Mouse (Mus musculus): ENCODE data around the gene Tac2.

Gene Tac2

DNA sequence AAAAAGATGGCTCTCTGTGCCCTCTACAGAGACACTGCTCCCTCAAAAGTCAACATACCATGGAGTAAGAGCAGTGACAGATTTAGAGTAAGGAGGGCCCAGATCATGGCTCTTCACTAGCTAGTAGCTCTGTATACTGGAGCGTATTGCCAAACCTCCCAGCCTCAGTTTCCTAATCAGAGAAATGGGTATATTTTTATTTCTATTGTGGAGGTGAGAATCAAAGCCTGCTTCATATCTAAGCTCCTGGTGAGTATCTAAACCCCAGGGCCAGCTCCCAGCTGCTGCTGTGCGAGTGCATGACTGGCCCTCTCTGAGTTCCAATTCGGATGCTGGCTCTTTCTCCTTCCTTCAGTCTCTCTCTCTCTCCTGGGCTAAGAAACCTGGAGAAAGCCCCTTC is at the start of gene Tac2:
Gene Tac2 (plus strand): TSS at position 301 of the 400 bp plus-strand sequence.
- DNase-seq (ENCODE audit: low read depth) = no peak

DNA sequence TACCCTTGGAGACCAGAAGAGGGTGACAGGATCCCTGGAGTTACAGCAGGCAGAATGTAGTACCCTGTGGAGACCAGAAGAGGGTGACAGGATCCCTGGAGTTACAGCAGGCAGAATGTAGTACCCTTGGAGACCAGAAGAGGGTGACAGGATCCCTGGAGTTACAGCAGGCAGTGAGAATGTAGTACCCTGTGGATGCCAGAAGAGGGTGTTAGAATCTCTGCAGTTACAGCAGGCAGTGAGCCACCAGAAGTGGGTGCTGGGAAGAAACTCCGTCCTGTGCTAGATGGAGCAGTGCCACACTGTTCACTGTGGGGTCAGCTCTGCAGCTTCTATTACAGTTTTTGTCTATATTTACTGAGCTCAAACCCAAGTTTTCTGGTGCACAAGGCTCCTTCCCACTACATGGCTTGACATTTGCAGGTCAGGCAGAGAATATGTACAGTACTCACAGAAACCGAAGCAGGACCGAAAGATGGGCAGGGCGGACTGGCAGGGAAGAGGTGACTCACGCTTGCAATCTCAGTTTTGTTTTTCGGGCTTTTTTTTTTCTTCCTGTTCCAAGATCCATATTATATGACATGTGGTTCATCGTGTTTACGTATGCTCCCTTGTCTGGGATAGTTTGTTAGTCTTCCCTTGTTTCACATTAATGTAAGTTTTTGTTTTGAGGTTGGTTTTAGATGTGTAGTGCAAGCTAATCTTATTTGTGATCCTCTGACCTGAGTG is 49.3 kb upstream of the Tac2 start:
- peak; percentile 94 for DNase-seq (ENCODE audit: low read depth)

DNA sequence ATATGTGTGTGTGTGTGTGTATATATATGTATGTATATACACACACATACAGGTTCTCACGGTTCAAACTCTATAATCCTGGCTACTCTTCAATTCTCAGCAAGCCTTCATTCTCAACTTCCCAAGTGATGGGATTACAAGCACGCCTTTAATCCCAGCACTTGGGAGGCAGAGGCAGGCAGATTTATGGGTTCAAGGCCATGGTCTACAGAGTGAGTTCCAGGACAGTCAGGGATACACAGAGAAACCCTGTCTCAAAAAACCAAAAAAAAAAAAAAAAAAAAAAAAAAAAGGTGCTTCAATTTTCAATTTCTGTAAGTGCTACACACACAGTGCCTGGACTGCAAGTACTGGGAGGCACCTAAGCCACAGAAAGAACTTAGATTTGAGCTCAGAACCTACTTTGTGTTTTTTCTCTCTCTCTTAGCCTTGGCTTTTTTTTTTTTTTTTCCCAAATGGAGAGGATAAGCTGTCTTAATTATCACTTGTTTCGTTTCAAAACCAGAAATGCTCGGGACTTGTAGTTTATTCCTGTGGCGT is 48.3 kb upstream of the Tac2 start:
- DNase-seq (ENCODE audit: low read depth) = no peak

DNA sequence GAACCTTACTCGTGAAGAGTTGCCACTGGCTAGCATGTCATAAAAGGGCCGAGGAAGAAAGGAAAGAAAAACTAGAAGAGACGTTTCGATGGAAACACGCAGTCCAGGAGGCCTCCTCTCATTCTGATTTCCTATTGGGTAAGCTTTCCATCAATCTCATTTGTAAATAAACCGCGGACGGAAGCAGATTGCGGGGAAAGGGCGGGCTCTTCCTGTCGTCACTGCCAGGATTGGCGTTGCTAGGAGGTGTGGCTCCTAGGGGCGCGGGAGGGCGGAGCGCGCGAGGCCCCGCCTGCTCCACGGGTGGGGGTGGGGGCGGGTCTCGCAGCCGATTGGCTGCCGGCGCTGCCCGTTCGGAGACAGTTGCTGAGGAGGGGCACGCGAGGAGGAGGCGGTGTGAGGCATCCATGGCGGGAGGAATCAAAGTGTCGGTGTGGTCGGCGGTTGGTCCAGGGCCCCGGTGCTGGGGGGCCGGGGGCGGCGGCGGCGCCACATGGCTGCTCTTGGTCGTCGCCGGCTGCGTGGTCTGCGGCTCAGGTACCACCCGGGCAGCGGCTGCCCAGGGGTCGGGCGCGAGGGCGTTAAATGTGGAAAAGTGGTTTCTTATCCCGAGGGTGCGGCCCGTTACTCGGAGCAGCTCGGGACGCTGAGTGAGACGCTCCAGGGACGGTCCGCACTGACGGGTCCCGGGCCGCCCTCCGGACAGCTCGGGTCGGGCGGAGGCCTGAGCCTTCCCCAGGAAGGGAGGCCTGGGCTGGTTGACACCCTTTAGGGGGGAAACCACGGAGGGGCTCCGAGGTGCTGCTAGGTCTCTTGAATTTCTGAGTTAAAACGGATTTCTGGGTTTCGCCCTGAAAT is 47.4 kb upstream of the Tac2 start:
- DNase-seq (ENCODE audit: low read depth) = peak; percentile 99

DNA sequence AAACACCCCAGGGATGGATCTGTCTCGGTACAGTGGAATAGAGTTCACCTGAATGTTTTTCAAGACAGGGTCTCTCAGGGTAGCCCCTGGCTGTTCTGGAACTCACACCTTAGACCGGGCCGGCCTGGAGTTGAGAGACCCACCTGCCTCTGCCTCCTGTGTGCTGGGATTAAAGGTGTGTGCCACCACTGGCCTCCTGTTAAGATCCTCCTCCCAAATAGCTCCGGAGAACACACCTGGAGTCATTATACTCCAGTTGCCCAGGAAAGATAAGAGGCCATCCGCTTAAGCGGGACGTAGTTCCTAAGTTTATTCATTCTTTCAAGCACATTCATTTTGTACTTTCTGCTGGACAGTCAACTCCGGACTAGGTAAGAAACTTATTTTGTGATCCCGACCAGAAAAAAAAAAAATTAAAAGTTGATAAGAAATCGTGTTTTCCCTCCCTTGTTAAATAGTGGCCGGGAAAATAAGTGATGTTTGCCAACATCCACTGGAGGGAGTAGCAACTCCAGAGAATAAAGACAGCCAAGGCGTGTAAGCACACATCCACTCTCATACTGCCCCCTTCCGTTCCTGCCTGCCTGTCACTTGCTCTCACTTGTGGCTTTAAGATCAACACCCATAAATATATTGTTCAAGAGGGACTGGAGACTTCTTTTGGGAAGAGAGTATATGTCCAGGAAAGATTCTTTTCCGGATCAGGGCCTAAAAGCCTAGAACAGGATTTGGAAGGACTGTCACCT is 46.5 kb upstream of the Tac2 start:
- DNase-seq (ENCODE audit: low read depth) = peak; percentile 92

DNA sequence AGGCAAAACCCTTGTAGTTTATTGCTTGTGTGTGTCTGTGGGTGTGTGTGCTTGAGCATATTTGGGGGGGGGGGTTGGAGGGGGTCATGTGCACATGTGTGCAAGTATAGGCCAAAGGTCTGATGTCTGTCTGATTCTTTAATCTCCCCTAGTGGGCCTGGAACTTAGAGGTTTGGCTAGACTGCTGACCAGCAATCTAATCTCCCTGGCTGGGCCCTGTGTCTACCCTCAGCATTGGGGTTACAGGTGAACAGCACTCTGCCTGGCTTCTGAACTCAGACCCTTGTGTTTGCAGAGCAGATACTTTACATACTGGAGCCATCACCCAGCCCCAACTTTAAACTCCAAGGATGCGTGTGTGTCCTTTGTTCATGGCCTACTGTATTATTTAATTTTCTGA is 45.1 kb upstream of the Tac2 start:
- no peak for DNase-seq (ENCODE audit: low read depth)

DNA sequence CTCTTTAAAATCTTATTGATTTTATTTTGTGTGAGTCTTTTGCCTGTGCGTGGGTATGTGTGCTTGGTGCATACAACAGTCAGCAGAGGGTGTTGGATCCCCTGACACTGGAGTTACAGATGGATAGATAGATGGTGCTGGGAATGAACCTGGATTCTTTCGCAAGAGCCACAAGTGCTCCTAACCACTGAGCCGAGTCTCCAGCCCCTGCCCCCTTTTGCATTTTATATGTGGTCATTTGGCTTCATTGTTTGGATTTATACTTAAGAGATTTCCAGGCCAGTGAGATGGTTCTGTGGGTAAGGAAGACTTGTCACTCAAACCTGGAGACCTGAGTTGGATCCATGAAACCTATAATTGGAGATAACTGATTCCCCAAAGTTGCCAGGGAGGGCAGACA is 44.4 kb upstream of the Tac2 start:
- DNase-seq (ENCODE audit: low read depth) = no peak

DNA sequence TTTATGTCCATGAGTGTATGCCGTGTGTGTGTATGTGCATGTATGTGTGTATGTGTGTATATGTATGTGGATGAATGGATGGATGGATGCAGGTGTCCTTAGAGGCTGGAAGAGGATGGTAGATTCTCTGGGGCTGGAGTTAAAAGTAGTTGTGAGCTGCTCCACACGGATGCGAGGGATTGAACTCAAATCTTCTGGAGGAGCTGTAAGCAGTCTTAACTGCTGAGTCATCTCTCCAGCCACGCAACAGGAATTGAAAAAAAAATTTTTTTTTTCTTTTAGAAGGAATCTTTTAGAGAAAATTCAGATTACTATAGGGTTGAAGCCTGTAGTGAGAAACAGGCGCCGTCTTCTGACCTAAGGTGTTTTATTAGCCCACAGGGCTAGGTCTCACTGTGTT is 41.4 kb upstream of the Tac2 start:
- DNase-seq (ENCODE audit: low read depth) = peak; percentile 23

DNA sequence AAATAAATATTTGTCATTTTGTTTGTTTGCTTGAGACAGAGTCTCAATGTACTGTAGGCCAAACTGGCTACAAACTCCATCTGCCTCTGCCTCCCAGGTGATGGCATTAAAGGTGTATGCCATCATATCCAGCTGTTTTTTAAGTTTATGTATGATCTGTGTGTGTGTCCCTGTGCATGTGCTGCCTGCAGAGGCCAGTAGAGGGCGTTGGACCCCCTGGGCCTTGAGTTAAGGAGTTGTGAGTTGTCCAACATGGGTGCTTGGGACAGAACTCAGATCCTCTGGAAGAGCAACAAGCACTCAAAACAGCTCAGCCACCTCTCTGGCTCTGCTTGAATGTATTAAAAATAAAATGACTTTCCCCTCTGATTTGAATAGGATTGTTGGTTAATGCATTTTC is 33.2 kb upstream of the Tac2 start:
- DNase-seq (ENCODE audit: low read depth) = no peak

DNA sequence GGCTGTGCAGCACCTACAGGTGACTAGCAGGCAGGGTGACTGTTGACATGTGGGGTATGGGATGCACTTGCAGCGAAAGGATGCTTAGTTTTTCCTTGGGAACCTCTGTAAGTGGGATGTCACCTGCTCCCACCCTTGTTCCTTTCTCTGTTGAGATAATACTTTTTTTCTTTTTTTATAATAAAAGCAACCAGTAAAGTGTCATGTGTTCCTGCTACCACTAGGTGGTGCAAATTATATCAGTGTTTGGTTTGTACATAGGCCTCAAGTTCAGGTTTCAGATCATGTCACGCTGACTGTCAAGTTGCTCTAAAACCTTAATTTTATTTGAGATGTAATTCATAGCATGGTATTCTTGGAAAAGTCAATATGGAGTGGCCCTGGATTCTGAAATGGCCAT is 29.6 kb upstream of the Tac2 start:
- peak; percentile 65 for DNase-seq (ENCODE audit: low read depth)

DNA sequence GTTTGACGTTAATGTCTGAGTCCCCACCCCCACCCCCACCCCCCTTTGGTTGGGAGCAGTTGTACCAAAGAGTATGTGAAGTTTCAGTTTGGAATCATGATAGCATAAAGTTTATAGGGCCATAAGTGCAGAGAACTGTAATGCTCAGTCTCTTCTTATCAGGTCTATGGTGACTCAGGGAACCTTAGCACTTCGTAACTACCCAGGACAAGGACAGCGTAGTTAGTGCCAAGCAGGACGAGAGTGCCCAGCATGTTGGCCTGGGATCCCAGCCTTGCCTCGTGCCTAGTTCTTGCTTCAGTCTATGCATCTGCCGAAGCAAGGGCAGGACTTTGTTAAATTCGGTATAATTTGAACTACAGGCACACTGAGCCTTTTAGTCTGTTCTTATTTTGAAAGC is 28.5 kb upstream of the Tac2 start:
- DNase-seq (ENCODE audit: low read depth) = no peak

DNA sequence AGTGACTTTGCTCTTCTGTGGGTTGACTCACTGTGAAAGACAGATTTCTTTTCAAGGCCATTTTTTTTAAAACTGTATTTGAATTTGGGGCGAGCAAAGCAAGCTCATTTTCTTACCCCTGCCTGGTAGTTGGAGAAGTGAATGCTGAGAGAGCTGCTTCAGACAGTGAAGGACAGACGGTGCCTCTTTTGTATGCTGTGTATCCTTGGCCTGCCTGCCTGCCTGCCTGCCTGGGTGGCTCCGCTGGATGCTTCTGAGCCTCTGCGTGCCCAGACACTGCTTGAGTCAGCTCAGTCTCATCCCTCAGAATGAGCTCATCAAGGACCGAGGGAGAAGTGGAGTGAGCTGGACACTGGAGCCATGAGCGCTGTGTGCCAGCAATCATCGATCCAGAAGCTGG is 25.3 kb upstream of the Tac2 start:
- no peak for DNase-seq (ENCODE audit: low read depth)

DNA sequence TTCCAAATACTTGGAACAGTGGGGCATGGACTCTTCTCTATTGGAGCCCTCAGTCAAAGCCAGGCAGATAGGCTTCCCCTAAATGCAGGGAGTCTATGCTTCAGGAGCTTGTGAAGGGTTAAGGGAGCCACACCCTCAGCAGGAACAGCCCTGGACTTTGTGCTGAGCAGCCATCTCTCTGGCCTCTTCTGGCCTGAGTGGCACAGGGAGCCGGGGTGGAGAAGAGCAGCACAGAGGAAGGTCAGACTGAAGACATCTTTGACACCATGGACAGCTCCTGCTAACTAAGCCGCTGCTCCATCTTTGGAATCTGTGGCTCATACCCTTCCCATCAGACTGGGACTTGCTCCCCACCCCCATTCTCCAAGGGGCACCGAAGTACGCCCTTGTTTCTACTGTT is 21.0 kb upstream of the Tac2 start:
- DNase-seq (ENCODE audit: low read depth) = peak; percentile 16

DNA sequence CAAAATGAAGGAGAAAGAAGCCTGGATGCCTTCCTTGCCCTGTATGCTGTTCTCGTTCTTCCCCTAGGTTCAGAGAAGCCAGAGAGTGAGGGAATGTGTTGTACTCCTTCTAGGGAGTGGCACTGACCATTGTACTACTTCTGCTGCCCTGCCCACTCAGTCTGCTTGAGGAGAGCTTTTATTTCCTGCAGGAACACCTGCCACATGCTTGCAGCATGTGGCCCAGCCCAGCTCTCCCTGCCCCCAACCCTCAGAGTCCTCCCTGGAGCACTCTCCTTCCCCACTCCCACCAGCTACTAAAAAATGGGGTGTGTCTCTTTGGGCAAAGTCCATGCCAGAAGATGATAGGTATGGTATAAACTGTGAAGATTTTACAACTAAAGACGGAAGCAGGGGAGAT is 20.0 kb upstream of the Tac2 start:
- DNase-seq (ENCODE audit: low read depth) = no peak

DNA sequence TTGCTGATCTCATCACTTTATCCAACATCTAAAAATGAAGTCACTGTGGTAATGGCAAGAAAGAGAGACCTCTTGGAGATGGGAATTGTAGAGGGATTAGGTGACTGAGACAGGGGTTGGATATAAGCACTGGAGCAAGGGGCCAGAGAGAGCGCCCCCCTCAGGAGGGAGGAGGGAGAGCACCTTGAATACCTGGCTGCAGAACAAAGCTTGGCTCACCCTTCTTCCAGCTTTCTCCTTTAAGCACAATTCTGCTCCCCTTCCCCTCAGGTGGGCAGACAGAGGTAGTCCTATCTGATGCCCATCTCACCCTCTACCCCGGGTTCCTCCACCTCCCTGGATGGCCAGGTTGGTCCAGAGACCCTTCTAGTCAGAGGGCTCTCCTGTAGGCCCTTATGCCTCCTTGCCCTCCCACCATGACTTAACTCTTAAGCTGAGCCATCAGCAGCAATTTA is 19.5 kb upstream of the Tac2 start, which contains the start of gene Myo1a:
Gene Myo1a (plus strand): TSS at position 405 of the 455 bp plus-strand sequence.
- DNase-seq (ENCODE audit: low read depth) = no peak

DNA sequence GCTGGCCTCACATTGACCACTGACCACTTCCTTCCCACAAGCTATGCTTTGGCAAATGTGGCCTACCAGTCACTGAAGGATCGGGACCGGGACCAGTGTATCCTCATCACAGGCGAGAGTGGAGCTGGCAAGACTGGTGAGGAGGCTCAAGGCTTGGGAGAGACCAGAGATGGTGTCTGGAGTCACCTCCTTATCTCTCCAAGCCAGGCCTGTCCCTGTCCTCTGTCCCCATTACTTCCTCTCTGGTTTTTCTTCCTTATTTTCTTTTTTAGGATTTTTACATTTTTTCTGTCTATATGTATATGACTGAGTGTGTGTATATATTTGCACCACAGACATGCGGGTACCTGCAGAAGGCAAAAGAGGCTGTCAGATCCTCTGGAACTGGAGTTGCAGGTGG is 18.5 kb upstream of the Tac2 start:
- peak; percentile 50 for DNase-seq (ENCODE audit: low read depth)

DNA sequence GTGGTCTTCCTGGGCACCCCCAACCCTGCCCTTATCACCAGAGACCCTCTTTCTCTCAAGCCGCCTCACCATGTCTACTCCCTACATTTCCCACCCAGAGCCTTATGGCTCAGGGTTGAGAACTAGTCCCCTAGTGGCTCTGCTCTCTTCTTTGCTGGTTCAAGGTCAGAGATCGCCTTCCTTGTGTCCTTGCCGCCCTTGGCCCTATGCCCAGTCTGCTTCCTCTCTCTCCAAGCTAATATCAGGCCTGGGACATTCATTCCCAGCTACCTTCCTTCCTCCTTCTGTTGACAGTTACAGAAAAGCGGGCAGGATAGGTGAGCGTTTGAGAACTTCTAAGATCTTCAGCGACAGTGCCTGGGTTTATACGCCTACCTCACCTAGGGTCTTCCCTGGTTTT is 16.6 kb upstream of the Tac2 start:
- DNase-seq (ENCODE audit: low read depth) = no peak

DNA sequence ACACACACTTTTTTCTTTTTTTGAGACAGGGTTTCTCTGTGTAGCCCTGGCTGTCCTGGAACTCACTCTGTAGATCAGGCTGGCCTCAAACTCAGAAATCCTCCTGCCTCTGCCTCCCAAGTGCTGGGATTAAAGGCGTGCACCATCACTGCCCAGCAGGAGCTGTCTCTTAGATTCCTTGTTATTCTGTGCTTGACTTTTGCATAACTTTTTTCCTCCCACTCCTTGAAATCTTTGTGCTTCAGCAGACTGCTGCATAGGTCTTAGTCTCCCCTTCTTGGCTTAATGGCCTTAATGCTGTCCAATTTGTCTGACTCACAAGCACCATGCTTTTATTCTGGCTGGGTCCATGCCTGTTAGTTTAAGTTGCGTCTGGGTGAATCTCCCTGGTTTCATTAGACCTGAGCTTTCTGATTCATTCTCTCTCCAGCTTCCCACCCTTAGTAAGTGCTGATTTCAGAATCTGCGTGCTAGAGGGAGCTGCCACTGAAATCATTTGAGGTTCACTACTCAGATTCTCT is 15.4 kb upstream of the Tac2 start:
- no peak for DNase-seq (ENCODE audit: low read depth)

DNA sequence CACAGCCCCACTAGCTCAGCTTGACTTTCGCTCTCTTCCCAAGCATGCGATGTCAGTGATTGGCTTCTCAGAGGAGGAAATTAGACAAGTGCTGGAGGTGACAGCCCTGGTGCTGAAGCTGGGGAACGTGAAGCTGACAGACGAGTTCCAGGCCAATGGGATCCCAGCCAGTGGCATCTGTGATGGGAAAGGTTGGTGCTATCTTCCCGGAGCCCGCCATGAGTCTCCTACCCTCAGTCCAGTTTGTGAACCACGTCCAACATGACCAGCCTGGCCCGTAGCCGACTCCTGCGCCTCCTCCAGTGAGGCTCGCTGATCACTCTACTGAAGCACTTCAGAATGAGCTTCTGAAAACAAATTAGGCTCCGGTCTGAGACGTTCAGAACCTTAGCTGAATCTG is 13.9 kb upstream of the Tac2 start:
- no peak for DNase-seq (ENCODE audit: low read depth)

DNA sequence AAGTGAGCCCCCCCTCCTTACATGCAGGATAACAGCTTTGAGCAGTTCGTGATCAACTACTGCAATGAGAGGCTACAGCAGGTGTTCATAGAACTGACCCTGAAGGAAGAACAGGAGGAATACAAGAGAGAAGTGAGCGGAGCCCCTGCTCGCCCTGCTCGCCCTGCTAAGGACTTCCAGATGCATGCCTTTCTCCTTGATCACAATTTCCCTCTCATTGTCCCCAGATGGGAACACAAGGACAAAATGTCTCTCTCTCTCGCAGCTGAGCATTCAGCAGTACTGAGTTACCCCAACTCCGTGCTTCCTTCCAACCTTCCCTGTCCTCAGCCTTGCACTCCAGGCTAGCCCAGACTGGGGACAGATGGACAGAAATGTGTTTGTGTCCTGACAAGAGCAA is 11.5 kb upstream of the Tac2 start:
- DNase-seq (ENCODE audit: low read depth) = no peak

DNA sequence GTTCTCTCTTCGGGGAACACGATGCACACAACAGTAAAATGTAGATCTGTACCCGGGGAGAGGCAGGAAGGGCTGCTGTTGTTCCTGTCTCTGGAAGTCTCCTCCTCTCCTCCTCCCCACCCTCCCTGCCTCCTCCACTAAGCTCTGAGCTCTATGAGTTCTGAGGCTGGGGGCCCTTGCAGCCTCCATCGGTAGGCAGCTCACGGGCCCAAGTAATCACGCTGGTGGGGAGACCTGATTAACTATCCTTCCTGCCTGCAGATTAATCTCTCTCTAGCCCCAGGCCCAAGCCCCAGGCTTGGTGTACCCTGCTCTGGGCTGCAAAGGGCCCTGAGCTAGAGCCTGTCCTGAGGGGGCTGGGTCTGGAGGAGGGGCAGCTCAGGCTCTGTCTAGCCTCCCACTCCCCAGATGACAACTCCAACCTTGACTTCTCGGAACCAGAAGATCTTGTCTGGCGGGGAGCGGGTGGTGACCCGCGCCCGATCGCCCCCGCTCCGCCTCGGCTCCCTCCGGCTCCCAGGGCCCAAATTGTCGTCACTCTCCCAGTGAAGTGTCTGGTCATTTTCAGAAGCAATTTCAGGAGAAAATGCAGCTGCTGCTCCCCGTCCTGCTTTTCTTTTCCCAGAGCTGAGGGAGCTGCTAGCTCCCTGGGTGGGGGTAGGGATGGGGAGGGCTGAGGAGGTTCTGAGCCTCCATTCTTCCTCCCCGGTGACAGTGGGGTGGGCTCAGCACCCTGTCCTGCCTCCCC is 2.4 kb upstream of the Tac2 start:
- no peak for DNase-seq (ENCODE audit: low read depth)

Measured in 416B (cell line).